Mouse (Mus musculus): ENCODE results near the gene Gins3. TPM values are rescaled to one million over a fixed set of nuclear protein-coding genes. Genes with fewer than 3 reads are reported as not detected.

The Gins3 gene
- polyA plus RNA-seq, 1 experiment from 2014 or later: 6.1 TPM

DNA sequence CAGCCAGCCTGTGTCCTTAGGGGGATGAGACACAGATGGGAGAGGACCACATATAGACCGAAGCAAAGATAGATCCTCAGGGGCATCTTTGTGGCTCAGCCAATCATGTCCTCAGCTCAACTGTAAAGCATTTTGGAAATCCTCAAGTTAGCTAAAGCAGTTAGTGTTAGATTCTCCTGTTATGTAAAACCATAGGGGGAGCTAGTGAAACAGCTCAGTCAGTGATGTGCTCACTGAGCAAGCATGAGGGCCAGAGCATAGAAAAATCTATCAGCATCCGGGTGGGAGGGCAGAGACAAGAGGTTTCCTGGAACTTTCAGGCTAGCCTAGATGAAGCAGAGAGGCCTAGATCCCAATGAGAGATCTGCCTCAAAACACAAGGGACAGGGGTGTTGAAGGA, 8.4 kb upstream of the Gins3 start:
- WGBS: 83% methylated on average over 2 of the region's 2 CpGs
- H3K4me3 ChIP-seq (ENCODE audit: low read depth, low read length): no peak overlapping the region

DNA sequence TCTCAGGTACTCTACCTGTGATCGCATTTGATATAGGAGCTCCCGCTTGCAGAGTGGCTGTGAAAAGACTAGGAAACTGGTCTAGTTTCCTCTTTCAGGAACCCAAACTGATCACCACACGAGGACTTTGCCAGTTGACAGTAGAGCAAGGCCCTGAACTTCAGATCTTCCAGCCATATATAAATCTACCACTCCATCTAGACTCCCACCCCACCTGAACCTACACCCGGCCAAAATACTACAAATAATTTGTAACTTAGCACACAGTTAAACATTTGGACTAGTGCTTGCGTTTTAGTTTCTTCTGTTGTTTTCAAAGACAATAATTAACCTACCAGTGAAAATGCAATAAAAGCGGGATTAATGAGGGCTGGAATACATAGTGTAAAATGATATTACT, 413 bp upstream of the Gins3 start:
- H3K4me1 ChIP-seq (ENCODE audit: control insufficient read depth, insufficient read depth, low read length): peaks cover 8% of the 10 kb centered on the region
- H3K36me3 ChIP-seq (ENCODE audit: control insufficient read depth, insufficient read depth, low read length): no peaks in the 10 kb centered on the region
- H3K9ac ChIP-seq (ENCODE audit: low read depth, low read length): no peak overlapping the region
- H3K9me3 ChIP-seq (replicated peaks; ENCODE audit: control insufficient read depth, low read length, poor library complexity, severe bottlenecking): no peaks in the 10 kb centered on the region
- peak; percentile 69 for ATAC-seq
- peaks cover 5% of the 10 kb centered on the region; the same call in 1 of the 2 replicates for H3K27me3 ChIP-seq (ENCODE audit: control insufficient read depth, insufficient read depth, low read depth, low read length)
- WGBS: 80% methylated on average over 6 of the region's 6 CpGs
- H3K4me2 ChIP-seq (ENCODE audit: low read length): peak overlapping the region; percentile 77
- peak overlapping the region; percentile 19; the same call in 1 of the 2 replicates for H3K27ac ChIP-seq (ENCODE audit: low read length)
- peak overlapping the region; percentile 73 for H3K4me3 ChIP-seq (ENCODE audit: low read depth, low read length)

More for the DNA sequence above, 8.4 kb upstream of the Gins3 start:
- no peak overlapping the region for H3K4me2 ChIP-seq (ENCODE audit: low read length)
- H3K4me1 ChIP-seq (ENCODE audit: control insufficient read depth, insufficient read depth, low read length): no peaks in the 10 kb centered on the region
- H3K27ac ChIP-seq (ENCODE audit: low read length): no peak overlapping the region
- no peak for ATAC-seq
- no peaks in the 10 kb centered on the region for H3K36me3 ChIP-seq (ENCODE audit: control insufficient read depth, insufficient read depth, low read length)
- H3K27me3 ChIP-seq (ENCODE audit: control insufficient read depth, insufficient read depth, low read depth, low read length): peaks cover 5% of the 10 kb centered on the region; the same call in 1 of the 2 replicates
- no peak overlapping the region for H3K9ac ChIP-seq (ENCODE audit: low read depth, low read length)
- H3K9me3 ChIP-seq (replicated peaks; ENCODE audit: control insufficient read depth, low read length, poor library complexity, severe bottlenecking): no peaks in the 10 kb centered on the region

DNA sequence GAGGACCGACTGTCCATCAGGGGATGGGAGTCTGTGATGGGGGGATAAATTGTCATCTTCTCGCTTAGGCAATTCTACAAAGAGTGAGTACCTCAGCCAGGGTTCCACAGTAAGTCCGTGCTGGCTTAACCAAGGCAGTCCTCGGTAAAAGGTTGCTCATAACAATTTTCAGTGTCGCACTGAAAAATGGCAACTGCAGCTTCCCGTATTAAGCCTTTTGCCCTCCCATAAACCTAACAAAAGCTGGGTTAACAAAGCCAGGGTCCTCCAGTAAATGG, 749 bp downstream of the Gins3 start:
- Histone ChIP-seq H3K9me3 (replicated peaks; ENCODE audit: control insufficient read depth, low read length, poor library complexity, severe bottlenecking) (no peaks in the 10 kb centered on the region), H3K4me3 (ENCODE audit: low read depth, low read length) (peak overlapping the region; percentile 73), H3K36me3 (ENCODE audit: control insufficient read depth, insufficient read depth, low read length) (no peaks in the 10 kb centered on the region), H3K4me2 (ENCODE audit: low read length) (peak overlapping the region; percentile 77), H3K9ac (ENCODE audit: low read depth, low read length) (peak overlapping the region; percentile 42; the same call in 1 of the 2 replicates), H3K27ac (ENCODE audit: low read length) (no peak overlapping the region), H3K27me3 (ENCODE audit: control insufficient read depth, insufficient read depth, low read depth, low read length) (no peaks in the 10 kb centered on the region), H3K4me1 (ENCODE audit: control insufficient read depth, insufficient read depth, low read length) (peaks cover 8% of the 10 kb centered on the region)
- ATAC-seq: no peak
- WGBS: 4% methylated on average over 6 of the region's 6 CpGs

DNA sequence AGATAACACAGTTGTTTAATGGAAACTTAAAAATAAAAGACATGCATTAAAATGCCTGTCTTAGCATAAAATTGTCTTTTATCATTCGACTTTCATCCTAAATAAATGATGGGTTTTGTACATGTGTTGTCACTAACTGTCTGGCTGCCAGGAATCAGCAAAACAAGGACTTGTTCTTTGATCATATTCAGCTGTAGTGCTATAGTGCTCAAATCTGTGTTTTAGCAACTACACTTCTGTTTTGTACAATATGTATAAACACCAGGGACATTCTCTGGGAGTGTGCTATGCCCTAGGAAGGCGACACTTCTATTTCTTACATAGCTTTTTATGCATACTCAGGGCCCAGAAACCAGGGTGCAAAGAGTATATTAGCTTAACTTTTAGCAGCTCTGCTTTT, 11.7 kb downstream of the Gins3 start:
- H3K9ac ChIP-seq (ENCODE audit: low read depth, low read length): no peak overlapping the region
- no peaks in the 10 kb centered on the region for H3K36me3 ChIP-seq (ENCODE audit: control insufficient read depth, insufficient read depth, low read length)
- no peak overlapping the region for H3K4me3 ChIP-seq (ENCODE audit: low read depth, low read length)
- ATAC-seq: no peak
- no peak overlapping the region for H3K4me2 ChIP-seq (ENCODE audit: low read length)
- no peaks in the 10 kb centered on the region for H3K9me3 ChIP-seq (replicated peaks; ENCODE audit: control insufficient read depth, low read length, poor library complexity, severe bottlenecking)
- 96% methylated on average over 2 of the region's 2 CpGs for WGBS
- H3K27me3 ChIP-seq (ENCODE audit: control insufficient read depth, insufficient read depth, low read depth, low read length): no peaks in the 10 kb centered on the region
- no peak overlapping the region for H3K27ac ChIP-seq (ENCODE audit: low read length)
- H3K4me1 ChIP-seq (ENCODE audit: control insufficient read depth, insufficient read depth, low read length): no peaks in the 10 kb centered on the region

DNA sequence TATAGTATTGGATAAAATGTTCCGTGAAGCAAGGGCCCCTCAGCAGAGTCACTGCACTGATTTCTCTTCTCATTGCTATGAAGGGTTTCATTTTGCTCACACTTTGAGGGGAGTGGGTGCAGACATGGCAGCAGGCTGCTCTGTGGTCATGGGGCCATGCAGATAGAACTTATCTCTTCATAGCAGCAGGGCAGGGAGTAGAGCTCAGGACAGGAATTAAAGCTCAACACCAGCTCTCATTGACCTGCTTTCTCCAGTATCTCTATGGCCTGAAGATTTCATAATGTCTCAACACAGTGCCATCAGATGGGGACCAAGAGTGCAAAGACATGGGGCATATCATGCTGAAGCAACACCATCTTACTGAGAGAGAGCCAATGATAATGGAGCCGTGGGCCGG, 15.0 kb downstream of the Gins3 start:
- no peak for ATAC-seq
- 82% methylated on average over 3 of the region's 3 CpGs for WGBS
- no peaks in the 10 kb centered on the region for H3K27me3 ChIP-seq (ENCODE audit: control insufficient read depth, insufficient read depth, low read depth, low read length)
- H3K4me1 ChIP-seq (ENCODE audit: control insufficient read depth, insufficient read depth, low read length): no peaks in the 10 kb centered on the region
- H3K9me3 ChIP-seq (replicated peaks; ENCODE audit: control insufficient read depth, low read length, poor library complexity, severe bottlenecking): no peaks in the 10 kb centered on the region
- no peak overlapping the region for H3K4me3 ChIP-seq (ENCODE audit: low read depth, low read length)
- no peak overlapping the region for H3K9ac ChIP-seq (ENCODE audit: low read depth, low read length)
- H3K27ac ChIP-seq (ENCODE audit: low read length): no peak overlapping the region
- no peaks in the 10 kb centered on the region for H3K36me3 ChIP-seq (ENCODE audit: control insufficient read depth, insufficient read depth, low read length)
- H3K4me2 ChIP-seq (ENCODE audit: low read length): no peak overlapping the region

DNA sequence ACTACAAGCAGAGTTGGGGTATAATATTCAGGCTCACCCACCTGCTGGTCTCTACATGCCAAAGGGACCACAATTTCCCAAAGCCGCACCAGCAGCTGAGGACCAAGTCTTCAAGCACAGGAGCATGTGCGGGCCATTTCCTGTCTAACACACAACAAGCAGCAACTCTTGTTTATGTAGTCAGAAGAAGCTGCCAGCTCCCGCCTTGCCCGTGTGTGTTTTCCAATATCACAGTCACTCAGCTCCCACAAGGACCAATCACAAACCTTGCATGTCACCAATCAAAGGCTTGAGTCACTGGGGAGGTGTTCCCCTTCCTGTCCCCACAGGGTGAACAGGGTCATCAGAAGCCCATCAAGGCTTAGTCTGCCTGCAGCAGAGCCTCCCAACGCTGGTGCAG, 20.1 kb downstream of the Gins3 start:
- no peak for ATAC-seq
- Histone ChIP-seq H3K4me2 (ENCODE audit: low read length) (no peak overlapping the region), H3K9ac (ENCODE audit: low read depth, low read length) (no peak overlapping the region), H3K9me3 (replicated peaks; ENCODE audit: control insufficient read depth, low read length, poor library complexity, severe bottlenecking) (no peaks in the 10 kb centered on the region), H3K4me3 (ENCODE audit: low read depth, low read length) (no peak overlapping the region), H3K4me1 (ENCODE audit: control insufficient read depth, insufficient read depth, low read length) (no peaks in the 10 kb centered on the region), H3K27ac (ENCODE audit: low read length) (no peak overlapping the region), H3K27me3 (ENCODE audit: control insufficient read depth, insufficient read depth, low read depth, low read length) (no peaks in the 10 kb centered on the region), H3K36me3 (ENCODE audit: control insufficient read depth, insufficient read depth, low read length) (no peaks in the 10 kb centered on the region)
- 82% methylated on average over 5 of the region's 5 CpGs for WGBS

DNA sequence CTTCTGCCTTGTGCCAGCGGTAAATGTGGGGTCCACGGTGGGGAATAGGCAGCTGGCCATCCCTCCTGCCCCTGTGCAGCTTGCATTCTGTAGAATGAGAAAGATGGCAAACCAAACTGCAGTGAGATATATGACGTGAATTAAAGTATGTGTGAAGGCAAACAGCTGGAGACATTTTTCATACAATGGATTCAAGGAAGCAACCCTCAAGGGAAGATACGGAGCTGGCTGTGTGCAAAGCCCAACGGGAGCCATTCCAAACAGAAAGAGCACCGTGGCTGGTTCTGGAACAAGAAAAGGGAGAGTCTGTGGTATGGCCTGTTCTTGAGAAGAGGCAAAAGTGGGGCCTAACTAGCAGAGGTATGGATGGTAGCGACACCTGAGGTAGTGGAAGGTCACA, 22.6 kb downstream of the Gins3 start:
- Histone ChIP-seq H3K9ac (ENCODE audit: low read depth, low read length) (no peak overlapping the region), H3K9me3 (replicated peaks; ENCODE audit: control insufficient read depth, low read length, poor library complexity, severe bottlenecking) (no peaks in the 10 kb centered on the region), H3K4me3 (ENCODE audit: low read depth, low read length) (no peak overlapping the region), H3K4me2 (ENCODE audit: low read length) (no peak overlapping the region), H3K4me1 (ENCODE audit: control insufficient read depth, insufficient read depth, low read length) (no peaks in the 10 kb centered on the region), H3K27ac (ENCODE audit: low read length) (no peak overlapping the region), H3K36me3 (ENCODE audit: control insufficient read depth, insufficient read depth, low read length) (no peaks in the 10 kb centered on the region), H3K27me3 (ENCODE audit: control insufficient read depth, insufficient read depth, low read depth, low read length) (no peaks in the 10 kb centered on the region)
- 81% methylated on average over 7 of the region's 7 CpGs for WGBS
- ATAC-seq: no peak

DNA sequence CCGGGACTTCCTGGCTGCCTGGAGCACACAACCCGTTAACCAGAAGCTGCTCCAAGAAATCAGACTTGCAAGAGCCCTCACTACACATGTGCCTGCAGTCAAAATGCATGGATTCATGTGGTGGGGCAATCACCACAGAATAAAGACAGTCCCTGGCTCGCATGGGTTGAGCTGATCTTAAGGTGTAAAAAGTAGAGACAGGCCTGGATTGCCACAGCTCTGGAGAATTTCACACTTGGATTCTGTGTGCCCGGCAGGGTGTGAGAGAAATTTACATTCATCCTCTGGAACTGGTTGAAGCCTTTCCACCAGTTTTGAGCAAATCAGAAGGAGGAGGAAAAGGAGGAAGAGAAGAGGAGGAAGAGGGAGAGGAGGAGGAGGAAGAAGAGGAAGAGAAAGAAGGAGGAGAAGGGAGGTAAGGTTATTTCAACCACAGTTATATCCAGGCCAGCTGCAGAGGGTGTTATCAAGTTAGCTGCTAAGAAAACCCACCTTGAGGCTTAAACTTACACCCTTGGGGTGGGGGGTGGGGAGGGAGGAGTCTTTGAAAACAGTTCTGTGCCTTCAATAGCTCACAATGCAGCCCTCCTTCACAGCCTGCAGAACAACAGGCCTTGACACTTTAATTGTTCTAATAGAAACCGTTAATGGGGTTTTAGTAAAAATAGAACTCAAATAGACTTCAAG, 23.2 kb downstream of the Gins3 start:
- H3K4me3 ChIP-seq (ENCODE audit: low read depth, low read length): no peak overlapping the region
- H3K36me3 ChIP-seq (ENCODE audit: control insufficient read depth, insufficient read depth, low read length): no peaks in the 10 kb centered on the region
- no peak overlapping the region for H3K27ac ChIP-seq (ENCODE audit: low read length)
- no peaks in the 10 kb centered on the region for H3K4me1 ChIP-seq (ENCODE audit: control insufficient read depth, insufficient read depth, low read length)
- no peaks in the 10 kb centered on the region for H3K27me3 ChIP-seq (ENCODE audit: control insufficient read depth, insufficient read depth, low read depth, low read length)
- no peak overlapping the region for H3K4me2 ChIP-seq (ENCODE audit: low read length)
- H3K9me3 ChIP-seq (replicated peaks; ENCODE audit: control insufficient read depth, low read length, poor library complexity, severe bottlenecking): no peaks in the 10 kb centered on the region
- no peak for ATAC-seq
- no peak overlapping the region for H3K9ac ChIP-seq (ENCODE audit: low read depth, low read length)
- WGBS: 63% methylated on average over 5 of the region's 5 CpGs

DNA sequence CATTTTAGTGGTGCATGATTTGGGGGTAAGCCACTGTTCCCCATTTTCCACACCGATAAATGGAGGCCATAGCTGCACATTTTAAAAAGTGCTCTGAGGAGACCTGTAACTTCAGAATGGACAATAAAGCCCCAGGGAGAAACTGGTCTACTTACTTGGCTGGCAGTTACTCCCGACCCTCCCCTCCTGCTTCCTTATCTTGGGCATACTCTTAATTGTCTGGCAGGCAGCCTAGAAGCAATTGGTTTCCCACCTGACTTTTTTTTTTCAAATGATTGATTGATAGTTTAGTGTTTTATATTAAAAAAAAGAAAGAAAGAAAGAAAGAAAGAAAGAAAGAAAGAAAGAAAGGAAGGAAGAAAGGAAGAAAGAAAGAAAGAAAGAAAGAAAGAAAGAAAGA, 24.3 kb downstream of the Gins3 start:
- WGBS: 63% methylated on average over 2 of the region's 2 CpGs
- Histone ChIP-seq H3K9me3 (replicated peaks; ENCODE audit: control insufficient read depth, low read length, poor library complexity, severe bottlenecking) (no peaks in the 10 kb centered on the region), H3K9ac (ENCODE audit: low read depth, low read length) (no peak overlapping the region), H3K27ac (ENCODE audit: low read length) (no peak overlapping the region), H3K27me3 (ENCODE audit: control insufficient read depth, insufficient read depth, low read depth, low read length) (no peaks in the 10 kb centered on the region), H3K4me2 (ENCODE audit: low read length) (no peak overlapping the region), H3K4me3 (ENCODE audit: low read depth, low read length) (no peak overlapping the region), H3K4me1 (ENCODE audit: control insufficient read depth, insufficient read depth, low read length) (no peaks in the 10 kb centered on the region), H3K36me3 (ENCODE audit: control insufficient read depth, insufficient read depth, low read length) (no peaks in the 10 kb centered on the region)
- no peak for ATAC-seq

All from midbrain, embryonic 16.5 days (tissue).